Mouse (Mus musculus): ENCODE data around the gene Dnal1. TPM values are rescaled to one million over a fixed set of nuclear protein-coding genes. Genes with fewer than 3 reads are reported as not detected.
"Not testable (repeated sequence)": the region's sequence is repeated elsewhere in the genome, so short reads cannot be mapped to it uniquely, and the experiment has no call there.

The Dnal1 gene
- polyA plus RNA-seq (2012; rRNA removed), result 5.0 and 6.3 TPM in 2 replicates

DNA sequence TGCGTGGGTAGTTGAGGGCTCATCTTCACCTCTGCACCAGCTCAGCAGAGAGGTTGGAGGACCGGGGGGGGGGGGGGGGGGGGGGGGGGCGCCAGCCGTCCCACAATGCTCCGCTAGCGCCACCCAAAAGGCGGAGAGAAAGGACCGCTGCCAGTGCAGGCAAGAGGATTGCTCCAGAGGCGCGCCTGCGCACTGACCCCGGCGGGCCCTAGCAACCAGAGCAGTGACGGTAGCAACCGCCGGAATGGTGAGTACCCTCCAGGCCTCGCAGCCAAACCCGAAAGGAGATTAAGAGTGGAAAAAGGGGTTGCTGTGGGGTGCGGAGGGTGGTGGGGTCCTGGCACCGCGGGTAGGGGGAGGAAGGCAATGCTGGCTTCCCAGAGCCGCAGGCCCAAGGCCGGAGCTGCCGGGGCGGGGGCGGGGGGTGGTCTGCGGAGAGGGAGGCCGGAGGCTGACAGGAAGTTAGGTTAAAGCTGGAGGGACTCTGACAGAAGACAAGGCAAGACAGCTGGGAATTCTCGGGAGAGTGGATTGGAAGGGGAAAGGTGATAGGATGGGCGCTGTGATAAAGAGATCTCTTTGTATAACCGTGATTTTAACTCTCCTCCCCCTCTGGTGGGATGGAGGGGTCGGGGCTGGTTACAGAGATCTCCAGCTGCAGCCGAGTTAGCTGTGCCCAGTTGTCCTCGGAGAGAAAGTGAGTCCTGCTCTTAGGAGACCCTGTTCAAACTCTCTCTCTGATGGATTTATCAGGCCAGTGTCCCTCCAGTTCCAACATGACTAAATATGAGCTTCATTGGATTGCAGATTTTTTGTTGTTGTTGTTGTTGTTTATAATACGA, at the start of gene Dnal1:
TSS of gene Dnal1 (plus strand) at position 214 of the 842 bp plus-strand sequence.
- H3K4me3 ChIP-seq (ENCODE audit: insufficient read depth, low read depth, low read length), result peak within 1 kb of the TSS; percentile 96
- WGBS, result 3% methylated on average over 32 of the region's 35 CpGs
- peaks cover 6% of the 10 kb centered on the region; the same call in 1 of the 2 replicates for H3K4me1 ChIP-seq (ENCODE audit: control insufficient read depth, insufficient read depth, low read length)
- no peaks in the 10 kb centered on the region for H3K27me3 ChIP-seq (replicated peaks; ENCODE audit: control insufficient read depth, insufficient read depth, low read length)
- no peaks in the 10 kb centered on the region for H3K36me3 ChIP-seq (ENCODE audit: control insufficient read depth, insufficient read depth, low read length)
- DNase-seq, result peak; percentile 94
- peak within 1 kb of the TSS; percentile 9; the same call in 1 of the 2 replicates for H3K27ac ChIP-seq (ENCODE audit: insufficient read depth, low read depth, low read length)
- no peak for TF ChIP-seq POLR2A (IDR thresholded peaks at IDR 0.05; ENCODE audit: low read depth, low read length)
- no peak for TF ChIP-seq CTCF (conservative IDR thresholded peaks at IDR 0.05; ENCODE audit: insufficient read depth, insufficient read length, low read depth, low read length)

DNA sequence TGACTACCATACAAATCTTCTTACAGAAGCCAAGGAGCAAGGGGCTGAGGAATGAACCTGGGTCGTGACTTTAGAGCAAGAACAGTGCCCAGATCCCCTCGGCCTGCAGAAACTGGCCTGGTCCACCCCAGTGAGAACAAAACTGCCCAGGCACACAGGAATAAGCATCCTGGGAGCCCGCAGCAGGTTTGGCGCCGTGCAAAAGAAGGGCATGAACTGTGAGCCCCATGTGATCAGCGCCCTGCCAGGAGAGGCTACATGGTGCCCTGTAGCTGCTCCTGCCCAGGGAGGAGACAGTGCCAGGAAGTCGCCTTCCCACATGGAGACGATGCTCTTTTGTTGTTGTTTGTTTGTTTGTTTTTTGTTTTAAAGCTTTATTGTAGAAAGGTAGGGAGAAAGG, 49.5 kb upstream of the Dnal1 start:
- Histone ChIP-seq H3K4me1 (ENCODE audit: control insufficient read depth, insufficient read depth, low read length) (peaks cover 6% of the 10 kb centered on the region; the same call in 1 of the 2 replicates), H3K36me3 (ENCODE audit: control insufficient read depth, insufficient read depth, low read length) (no peaks in the 10 kb centered on the region), H3K27ac (ENCODE audit: insufficient read depth, low read depth, low read length) (no peak overlapping the region), H3K27me3 (replicated peaks; ENCODE audit: control insufficient read depth, insufficient read depth, low read length) (no peaks in the 10 kb centered on the region), H3K4me3 (ENCODE audit: insufficient read depth, low read depth, low read length) (no peak overlapping the region)
- DNase-seq, result peak; percentile 74
- 63% methylated on average over 8 of the region's 8 CpGs for WGBS
- TF ChIP-seq CTCF (conservative IDR thresholded peaks at IDR 0.05; ENCODE audit: insufficient read depth, insufficient read length, low read depth, low read length) (no peak), POLR2A (IDR thresholded peaks at IDR 0.05; ENCODE audit: low read depth, low read length) (no peak)

DNA sequence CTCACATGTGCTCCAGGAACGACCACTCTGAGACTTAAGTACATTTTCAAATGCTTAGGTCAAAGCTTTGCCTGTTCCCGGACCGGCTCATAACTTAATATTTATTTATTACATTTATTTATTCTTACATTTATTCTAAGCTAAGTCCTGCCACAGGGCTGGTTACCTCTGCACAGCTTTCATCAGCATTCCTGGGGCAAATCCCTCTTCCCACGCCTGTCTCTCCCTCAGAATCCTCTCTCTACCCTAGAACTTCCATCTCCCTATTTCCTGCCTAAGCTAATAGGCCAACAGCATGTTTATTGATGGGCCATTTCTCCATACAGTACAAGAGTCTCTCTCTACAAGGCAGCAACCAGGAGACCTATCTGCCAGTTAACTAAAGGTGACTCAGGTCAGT, 46.4 kb upstream of the Dnal1 start:
- TF ChIP-seq CTCF (conservative IDR thresholded peaks at IDR 0.05; ENCODE audit: insufficient read depth, insufficient read length, low read depth, low read length) (no peak), POLR2A (IDR thresholded peaks at IDR 0.05; ENCODE audit: low read depth, low read length) (no peak)
- DNase-seq, result no peak
- whole genome bisulfite sequencing, result 90% methylated on average over 4 of the region's 4 CpGs
- no peak overlapping the region for H3K4me3 ChIP-seq (ENCODE audit: insufficient read depth, low read depth, low read length)
- H3K27ac ChIP-seq (ENCODE audit: insufficient read depth, low read depth, low read length), result no peak overlapping the region
- no peaks in the 10 kb centered on the region for H3K36me3 ChIP-seq (ENCODE audit: control insufficient read depth, insufficient read depth, low read length)
- H3K27me3 ChIP-seq (replicated peaks; ENCODE audit: control insufficient read depth, insufficient read depth, low read length), result no peaks in the 10 kb centered on the region; the same call in 1 of the 2 replicates
- H3K4me1 ChIP-seq (ENCODE audit: control insufficient read depth, insufficient read depth, low read length), result 0 out of 2 replicates have a peak, but pooled peaks cover 4% of the 10 kb centered on the region

GRCm38 (mm10) chr12:84068296-84068695, 45.9 kb upstream of the Dnal1 start:
- TF ChIP-seq POLR2A (IDR thresholded peaks at IDR 0.05; ENCODE audit: low read depth, low read length) (no peak), CTCF (conservative IDR thresholded peaks at IDR 0.05; ENCODE audit: insufficient read depth, insufficient read length, low read depth, low read length) (no peak)
- Histone ChIP-seq H3K4me3 (ENCODE audit: insufficient read depth, low read depth, low read length) (no peak overlapping the region), H3K36me3 (ENCODE audit: control insufficient read depth, insufficient read depth, low read length) (no peaks in the 10 kb centered on the region), H3K4me1 (ENCODE audit: control insufficient read depth, insufficient read depth, low read length) (0 out of 2 replicates have a peak, but pooled peaks cover 4% of the 10 kb centered on the region), H3K27me3 (replicated peaks; ENCODE audit: control insufficient read depth, insufficient read depth, low read length) (no peaks in the 10 kb centered on the region; the same call in 1 of the 2 replicates), H3K27ac (ENCODE audit: insufficient read depth, low read depth, low read length) (no peak overlapping the region)
- WGBS, result 73% methylated on average over 8 of the region's 8 CpGs
- no peak for DNase-seq

- peak; percentile 48 for DNase-seq
- no peak for TF ChIP-seq CTCF (conservative IDR thresholded peaks at IDR 0.05; ENCODE audit: insufficient read depth, insufficient read length, low read depth, low read length)
- no peak for TF ChIP-seq POLR2A (IDR thresholded peaks at IDR 0.05; ENCODE audit: low read depth, low read length)
Observed at GRCm38 (mm10) chr12:84068986-84069385, 45.2 kb upstream of the Dnal1 start, which contains the start of gene Acot5. Gene Acot5, plus strand, starts transcription at chr12:84069325.

DNA sequence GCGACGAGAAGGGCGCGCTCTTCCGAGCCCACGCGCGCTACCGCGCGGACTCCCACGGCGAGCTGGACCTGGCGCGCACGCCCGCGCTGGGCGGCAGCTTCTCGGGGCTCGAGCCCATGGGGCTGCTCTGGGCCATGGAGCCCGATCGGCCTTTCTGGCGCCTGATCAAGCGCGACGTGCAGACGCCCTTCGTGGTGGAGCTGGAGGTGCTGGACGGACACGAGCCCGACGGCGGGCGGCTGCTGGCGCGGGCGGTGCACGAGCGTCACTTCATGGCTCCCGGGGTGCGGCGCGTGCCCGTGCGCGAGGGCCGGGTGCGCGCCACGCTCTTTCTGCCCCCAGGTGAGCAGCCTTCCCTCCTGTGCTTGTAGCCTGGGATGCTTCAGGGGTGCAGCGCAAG, 44.6 kb upstream of the Dnal1 start:
- H3K4me3 ChIP-seq (ENCODE audit: insufficient read depth, low read depth, low read length), result peak overlapping the region; percentile 49; the same call in 1 of the 2 replicates
- H3K4me1 ChIP-seq (ENCODE audit: control insufficient read depth, insufficient read depth, low read length); H3K36me3 ChIP-seq (ENCODE audit: control insufficient read depth, insufficient read depth, low read length); H3K27me3 ChIP-seq (replicated peaks; ENCODE audit: control insufficient read depth, insufficient read depth, low read length); H3K27ac ChIP-seq (ENCODE audit: insufficient read depth, low read depth, low read length): not testable (repeated sequence)
- DNase-seq, result peak; percentile 59
- WGBS, result 2% methylated on average over 48 of the region's 52 CpGs

More at GRCm38 (mm10) chr12:84068986-84069385, 45.2 kb upstream of the Dnal1 start, which contains the start of gene Acot5:
- Histone ChIP-seq H3K27me3 (replicated peaks; ENCODE audit: control insufficient read depth, insufficient read depth, low read length) (no peaks in the 10 kb centered on the region; the same call in 1 of the 2 replicates), H3K4me3 (ENCODE audit: insufficient read depth, low read depth, low read length) (peak within 1 kb of the TSS; percentile 49; the same call in 1 of the 2 replicates), H3K27ac (ENCODE audit: insufficient read depth, low read depth, low read length) (no peak within 1 kb of the TSS), H3K36me3 (ENCODE audit: control insufficient read depth, insufficient read depth, low read length) (no peaks in the 10 kb centered on the region), H3K4me1 (ENCODE audit: control insufficient read depth, insufficient read depth, low read length) (0 out of 2 replicates have a peak, but pooled peaks cover 4% of the 10 kb centered on the region)
- 39% methylated on average over 9 of the region's 9 CpGs for WGBS

DNA sequence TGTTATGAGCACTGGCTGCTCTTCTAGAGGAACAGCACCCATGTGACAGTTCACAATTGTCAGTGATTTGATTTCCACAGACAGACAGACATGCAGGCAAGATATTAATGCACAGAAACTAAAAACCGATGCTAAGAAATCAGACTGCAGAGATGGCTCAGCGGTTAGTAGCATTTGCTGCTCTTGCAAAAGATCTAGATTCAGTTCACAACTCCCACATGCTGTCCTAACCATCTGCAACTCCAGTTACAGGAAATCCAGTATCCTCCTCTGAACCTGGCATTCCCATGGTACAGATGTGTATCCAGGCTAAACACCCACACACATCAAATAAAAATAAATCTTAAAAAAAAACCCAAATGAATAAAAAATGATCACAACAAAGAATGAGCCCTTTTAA, 42.5 kb upstream of the Dnal1 start:
- H3K4me1 ChIP-seq (ENCODE audit: control insufficient read depth, insufficient read depth, low read length), result 0 out of 2 replicates have a peak, but pooled peaks cover 4% of the 10 kb centered on the region
- H3K27me3 ChIP-seq (replicated peaks; ENCODE audit: control insufficient read depth, insufficient read depth, low read length), result no peaks in the 10 kb centered on the region; the same call in 1 of the 2 replicates
- no peak overlapping the region for H3K27ac ChIP-seq (ENCODE audit: insufficient read depth, low read depth, low read length)
- no peak overlapping the region for H3K4me3 ChIP-seq (ENCODE audit: insufficient read depth, low read depth, low read length)
- DNase-seq, result no peak
- 74% methylated on average over 2 of the region's 2 CpGs for WGBS
- no peak for TF ChIP-seq POLR2A (IDR thresholded peaks at IDR 0.05; ENCODE audit: low read depth, low read length)
- TF ChIP-seq CTCF (conservative IDR thresholded peaks at IDR 0.05; ENCODE audit: insufficient read depth, insufficient read length, low read depth, low read length), result no peak
- no peaks in the 10 kb centered on the region for H3K36me3 ChIP-seq (ENCODE audit: control insufficient read depth, insufficient read depth, low read length)
